Mouse (Mus musculus) embryo, embryonic 11.5 days (tissue): Measurements from ENCODE around the gene Dcakd.
"Not testable (repeated sequence)": the region's sequence is repeated elsewhere in the genome, so short reads cannot be mapped to it uniquely, and the experiment has no call there.

Source experiments
- DNase-seq: peaks from one replicate; pipeline ENCODE4 v3.0.0-alpha.2; 2012; ENCODE audit warnings: low read depth, low spot score

Dcakd gene

GRCm38 (mm10) chr11:102981151-102981890 is 46.8 kb downstream of the Dcakd start:
- DNase-seq: no peak

GRCm38 (mm10) chr11:102978052-102978666 is 50.0 kb downstream of the Dcakd start:
- no peak for DNase-seq

- DNase-seq: not testable (repeated sequence)
These were observed 52.2 kb downstream of the Dcakd start for GRCm38 (mm10) chr11:102975966-102976365.

- DNase-seq: no peak
These were observed 55.8 kb downstream of the Dcakd start for GRCm38 (mm10) chr11:102972326-102972725.

GRCm38 (mm10) chr11:102971604-102972003 is 56.5 kb downstream of the Dcakd start:
- no peak for DNase-seq

GRCm38 (mm10) chr11:102964547-102965091 is 63.5 kb downstream of the Dcakd start:
- DNase-seq: no peak

- DNase-seq: no peak
These were observed 64.1 kb downstream of the Dcakd start for GRCm38 (mm10) chr11:102963855-102964546.

- no peak for DNase-seq
These were observed 64.8 kb downstream of the Dcakd start for GRCm38 (mm10) chr11:102963246-102963854.

- DNase-seq: no peak
These were observed 65.3 kb downstream of the Dcakd start for GRCm38 (mm10) chr11:102962861-102963245.

- no peak for DNase-seq
These were observed 67.1 kb downstream of the Dcakd start for GRCm38 (mm10) chr11:102961082-102961481.

GRCm38 (mm10) chr11:102958870-102959269 is 69.3 kb downstream of the Dcakd start:
- no peak for DNase-seq

GRCm38 (mm10) chr11:102958431-102958830 is 69.7 kb downstream of the Dcakd start:
- no peak for DNase-seq

GRCm38 (mm10) chr11:102957692-102958091 is 70.4 kb downstream of the Dcakd start:
- no peak for DNase-seq

- no peak for DNase-seq
These were observed 71.0 kb downstream of the Dcakd start for GRCm38 (mm10) chr11:102956962-102957614.

- no peak for DNase-seq
These were observed 75.2 kb downstream of the Dcakd start for GRCm38 (mm10) chr11:102952922-102953321.

GRCm38 (mm10) chr11:102948043-102948961 is 79.8 kb downstream of the Dcakd start:
- DNase-seq: no peak

- no peak for DNase-seq
These were observed 81.2 kb downstream of the Dcakd start for GRCm38 (mm10) chr11:102946992-102947343.

GRCm38 (mm10) chr11:102946265-102946991 is 81.7 kb downstream of the Dcakd start, which contains the start of gene C1ql1:
Gene C1ql1 (minus strand): TSS chr11:102946688.
- DNase-seq: peak; percentile 85
